Mouse (Mus musculus): ENCODE results near the gene Pgk1. TPM values are rescaled to one million over a fixed set of nuclear protein-coding genes. Genes with fewer than 3 reads are reported as not detected.

Gene Pgk1
- polyA plus RNA-seq, 1 experiment, result 255 TPM

- DNase-seq (ENCODE audit: low read depth), result peak; percentile 87
- TF ChIP-seq POLR2A (IDR thresholded peaks at IDR 0.05; ENCODE audit: borderline replicate concordance, extremely low read depth, insufficient read depth, insufficient read length, poor library complexity, severe bottlenecking) (no peak), CTCF (IDR thresholded peaks at IDR 0.05; ENCODE audit: borderline replicate concordance, extremely low read depth, insufficient read depth, insufficient read length) (no peak)
Measured at GRCm38 (mm10) chrX:106219171-106220032, 32.5 kb downstream of the Pgk1 start.

- DNase-seq (ENCODE audit: low read depth), result no peak
- TF ChIP-seq POLR2A (IDR thresholded peaks at IDR 0.05; ENCODE audit: borderline replicate concordance, extremely low read depth, insufficient read depth, insufficient read length, poor library complexity, severe bottlenecking) (no peak), CTCF (IDR thresholded peaks at IDR 0.05; ENCODE audit: borderline replicate concordance, extremely low read depth, insufficient read depth, insufficient read length) (no peak)
Measured at GRCm38 (mm10) chrX:106221058-106221457, 34.2 kb downstream of the Pgk1 start, which contains the start of gene Taf9b. Gene Taf9b (minus strand): TSS chrX:106221158.

Other genes with a start within 250 kb of the Pgk1 start
- gene Magt1, start 175.2 kb upstream of the Pgk1 start, polyA plus RNA-seq (2012; rRNA removed), result 8.2 and 11.4 TPM in 2 replicates
- gene Cox7b, start 171.4 kb upstream of the Pgk1 start, polyA plus RNA-seq (2012; rRNA removed), result 289 and 395 TPM in 2 replicates
- gene Atp7a, start 159.8 kb upstream of the Pgk1 start, polyA plus RNA-seq (2012; rRNA removed), result 6.7 and 9.4 TPM in 2 replicates
- 0.10 and 0.22 TPM in 2 replicates for gene Tlr13, start 43.9 kb upstream of the Pgk1 start, polyA plus RNA-seq (2012; rRNA removed)
- gene Taf9b, start 34.1 kb downstream of the Pgk1 start, polyA plus RNA-seq (2012; rRNA removed), result 11.5 and 11.8 TPM in 2 replicates
- gene Fnd3c2, start 68.3 kb downstream of the Pgk1 start, polyA plus RNA-seq (2012; rRNA removed), result 0.01 TPM in 1 of 2 replicates, not detected in the other

Data from brain, embryonic 14.5 days (tissue).